Mouse (Mus musculus) stomach, embryonic 14.5 days (tissue): ENCODE data around the gene Dydc2. TPM values are rescaled to one million over a fixed set of nuclear protein-coding genes. Genes with fewer than 3 reads are reported as not detected.
"Not testable (repeated sequence)": the region's sequence is repeated elsewhere in the genome, so short reads cannot be mapped to it uniquely, and the experiment has no call there.

Experiments
- ATAC-seq: fragments of 200-750 bp; cut with Nextera tagmentation; 2 replicates; pipeline ENCODE4 v1.8.0; 2017; ENCODE audit warnings: low read depth, moderate TSS enrichment; ENCODE audit not compliant: insufficient number of reproducible peaks, insufficient read depth, low FRiP score
- H3K27ac ChIP-seq: fragments of 300-500 bp; sonication (generic); 2 replicates; pipeline ENCODE4 v1.5.1; 2014; ENCODE audit warnings: mild to moderate bottlenecking, low read length, moderate library complexity, mixed read lengths
- H3K27me3 ChIP-seq: fragments of 300-500 bp; sonication (generic); 2 replicates; pipeline ENCODE4 v1.6.1; 2014; ENCODE audit warnings: low read length, control low read depth, mixed read lengths; ENCODE audit not compliant: control insufficient read depth, insufficient read depth
- H3K36me3 ChIP-seq: fragments of 300-500 bp; sonication (generic); 2 replicates; pipeline ENCODE4 v1.6.1; 2014; ENCODE audit warnings: mild to moderate bottlenecking, control low read depth, low read length, moderate library complexity, mixed read lengths; ENCODE audit not compliant: control insufficient read depth, insufficient read depth
- H3K4me1 ChIP-seq: fragments of 300-500 bp; sonication (generic); 2 replicates; pipeline ENCODE4 v1.6.1; 2014; ENCODE audit warnings: low read length, control low read depth, mixed read lengths; ENCODE audit not compliant: control insufficient read depth, insufficient read depth
- H3K4me2 ChIP-seq: fragments of 300-500 bp; sonication (generic); replicated peaks from 2 replicates; pipeline ENCODE4 v1.6.1; 2014; ENCODE audit warnings: low read depth, low read length, control low read depth
- H3K4me3 ChIP-seq: fragments of 300-500 bp; sonication (generic); 2 replicates; pipeline ENCODE4 v1.5.1; 2014; ENCODE audit warnings: low read depth, low read length, control low read depth
- H3K9ac ChIP-seq: fragments of 300-500 bp; sonication (generic); replicated peaks from 2 replicates; pipeline ENCODE4 v1.6.1; 2014; ENCODE audit warnings: low read depth, mild to moderate bottlenecking, control low read depth, low read length, moderate library complexity, mixed read lengths
- H3K9me3 ChIP-seq: fragments of 300-500 bp; sonication (generic); 2 replicates; pipeline ENCODE4 v1.6.1; 2016; ENCODE audit warnings: low read depth, low read length, control low read depth; ENCODE audit not compliant: control insufficient read depth
- WGBS: fragments of 180-500 bp; shearing (Covaris S2); extraction: QIAGEN DNeasy Blood & Tissue Kit; methylation state at CpG from one replicate; pipeline ENCODE4 v1.1.7; 2014; 5-methylcytosine and 5-hydroxymethylcytosine counted together
- polyA plus RNA-seq: library from polyadenylated mRNA; unstranded; fragments of >200 nt; fragmentation: Nextera tagmentation; extraction: Ambion mirVana; gene quantifications from 2 replicates; pipeline ENCODE4 v1.2.1, GENCODE M21; 2014

The Dydc2 gene
- polyA plus RNA-seq, 1 experiment from 2014 or later = not detected

GRCm38 (mm10) chr14:41065168-41065567 is 3.8 kb downstream of the Dydc2 start:
- Histone ChIP-seq H3K4me2 (no peak overlapping the region), H3K27ac (no peak overlapping the region), H3K4me3 (no peak overlapping the region), H3K36me3 (no peaks in the 10 kb centered on the region), H3K27me3 (no peaks in the 10 kb centered on the region), H3K9me3 (no peaks in the 10 kb centered on the region), H3K9ac (no peak overlapping the region), H3K4me1 (no peaks in the 10 kb centered on the region)
- 49% methylated on average over 2 of the region's 2 CpGs for WGBS
- ATAC-seq = peak; percentile 56; the same call in 1 of the 2 replicates

DNA sequence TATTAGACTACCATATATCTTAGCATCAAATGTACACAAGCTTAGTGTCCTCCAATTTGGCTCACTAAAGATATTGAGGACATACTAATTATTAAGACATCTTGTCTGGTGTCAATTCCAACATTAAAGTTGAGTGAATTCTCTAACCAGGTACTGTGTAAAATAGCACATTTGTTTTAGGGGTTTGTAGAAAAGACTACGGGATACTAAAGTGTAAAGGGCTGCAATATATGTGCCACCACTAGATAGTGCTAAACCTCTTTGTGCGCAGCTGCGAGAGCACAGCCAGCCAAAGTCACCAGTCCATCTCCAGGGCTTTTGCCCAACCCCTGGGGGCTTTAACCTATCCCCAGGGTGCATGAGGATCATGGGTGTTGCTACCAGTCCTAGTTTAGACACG is 15.8 kb downstream of the Dydc2 start:
- 72% methylated on average over 3 of the region's 4 CpGs for WGBS
- H3K4me3 ChIP-seq, H3K9me3 ChIP-seq, H3K9ac ChIP-seq, H3K4me2 ChIP-seq, H3K4me1 ChIP-seq, H3K27ac ChIP-seq, H3K27me3 ChIP-seq, H3K36me3 ChIP-seq, ATAC-seq: not testable (repeated sequence)

DNA sequence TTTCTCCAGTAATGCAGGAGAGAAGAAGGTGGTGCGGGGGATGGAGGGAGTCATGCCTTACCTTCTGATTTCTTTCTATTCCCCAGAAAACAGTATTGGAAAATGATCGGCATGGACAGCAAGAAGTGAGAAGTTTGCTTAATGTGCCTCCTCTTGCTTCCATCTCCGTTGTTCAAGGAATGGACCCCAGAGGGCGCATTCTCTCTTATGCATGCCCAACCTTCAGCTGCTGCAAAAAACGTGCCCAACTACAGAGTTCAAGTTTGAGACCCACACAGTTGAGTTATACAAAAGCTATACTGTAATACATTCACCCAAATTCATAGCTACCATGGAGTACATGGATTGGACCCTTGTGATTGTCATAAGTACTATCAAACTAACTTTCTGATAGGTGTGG is 16.5 kb downstream of the Dydc2 start:
- 72% methylated on average over 5 of the region's 5 CpGs for WGBS
- H3K4me1 ChIP-seq = no peaks in the 10 kb centered on the region
- H3K9me3 ChIP-seq = no peaks in the 10 kb centered on the region

GRCm38 (mm10) chr14:41050471-41050870 is 18.5 kb downstream of the Dydc2 start:
- no peak overlapping the region for H3K4me3 ChIP-seq
- H3K9ac ChIP-seq = no peak overlapping the region
- no peaks in the 10 kb centered on the region for H3K36me3 ChIP-seq
- H3K4me2 ChIP-seq = no peak overlapping the region
- H3K4me1 ChIP-seq = no peaks in the 10 kb centered on the region
- no peak overlapping the region for H3K27ac ChIP-seq
- 59% methylated on average over 6 of the region's 6 CpGs for WGBS
- no peak for ATAC-seq
- no peaks in the 10 kb centered on the region for H3K27me3 ChIP-seq
- no peaks in the 10 kb centered on the region for H3K9me3 ChIP-seq

More for the DNA sequence above, 16.5 kb downstream of the Dydc2 start:
- H3K27me3 ChIP-seq = no peaks in the 10 kb centered on the region
- H3K9ac ChIP-seq = no peak overlapping the region
- H3K36me3 ChIP-seq = no peaks in the 10 kb centered on the region
- no peak overlapping the region for H3K4me3 ChIP-seq
- H3K4me2 ChIP-seq = no peak overlapping the region
- no peak overlapping the region for H3K27ac ChIP-seq
- ATAC-seq = no peak

DNA sequence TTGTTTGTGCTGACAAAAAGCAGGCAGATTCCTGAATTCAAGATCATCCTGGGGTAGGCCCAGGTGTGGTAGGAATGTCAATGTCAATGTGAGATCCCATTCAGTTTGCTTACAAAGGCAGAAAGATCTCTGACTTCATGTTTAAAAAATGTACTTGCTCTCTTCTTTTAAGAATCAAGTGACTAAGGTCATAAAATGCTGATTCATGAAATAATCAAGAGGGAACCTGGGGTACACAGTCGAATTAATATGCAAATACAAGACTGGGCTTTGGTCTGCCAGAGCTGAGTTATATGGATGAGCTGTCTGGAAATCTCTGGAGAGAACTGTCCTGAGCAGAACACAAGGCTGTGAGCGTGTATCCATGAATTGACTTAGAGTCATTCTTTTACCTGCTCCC is 21.6 kb downstream of the Dydc2 start:
- H3K4me2 ChIP-seq = no peak overlapping the region
- H3K9me3 ChIP-seq = no peaks in the 10 kb centered on the region
- no peak overlapping the region for H3K9ac ChIP-seq
- no peaks in the 10 kb centered on the region for H3K36me3 ChIP-seq
- no peak overlapping the region for H3K4me3 ChIP-seq
- no peaks in the 10 kb centered on the region for H3K27me3 ChIP-seq
- no peaks in the 10 kb centered on the region for H3K4me1 ChIP-seq
- no peak overlapping the region for H3K27ac ChIP-seq
- WGBS = 84% methylated on average over 2 of the region's 2 CpGs
- ATAC-seq = no peak

DNA sequence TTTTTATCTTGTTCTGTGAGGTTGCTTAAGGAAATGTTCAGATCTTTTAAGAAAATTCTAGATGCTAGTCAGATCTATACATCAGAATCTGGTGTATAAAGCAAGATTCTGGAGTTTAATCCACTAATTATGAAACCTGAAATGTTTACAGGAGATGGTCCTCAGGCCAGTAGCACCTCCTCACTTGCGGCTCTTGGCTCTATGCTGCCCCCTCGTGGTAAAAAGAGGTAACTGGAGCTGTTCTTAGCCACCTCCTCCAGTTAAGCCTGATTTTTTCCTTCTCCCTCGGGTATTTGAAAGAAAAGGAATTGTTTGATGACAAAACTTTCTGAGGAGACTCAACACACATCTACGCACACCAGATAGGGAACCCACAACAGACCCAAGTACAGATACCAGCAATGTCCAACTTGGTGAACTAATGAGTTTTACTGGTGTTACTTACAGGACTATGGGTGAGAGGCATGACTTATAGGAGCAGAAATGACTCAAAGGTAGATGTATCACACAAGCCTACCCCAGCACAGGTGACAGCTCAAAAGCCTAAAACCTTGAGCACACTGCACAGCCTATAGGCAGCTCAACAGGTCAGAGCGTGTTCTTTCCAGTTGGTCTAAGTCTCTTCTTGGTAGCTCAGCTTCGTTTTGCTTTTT is 33.7 kb downstream of the Dydc2 start:
- Histone ChIP-seq H3K4me3 (no peak overlapping the region), H3K9ac (no peak overlapping the region), H3K4me1 (no peaks in the 10 kb centered on the region), H3K36me3 (no peaks in the 10 kb centered on the region), H3K9me3 (no peaks in the 10 kb centered on the region), H3K4me2 (no peak overlapping the region), H3K27ac (no peak overlapping the region), H3K27me3 (no peaks in the 10 kb centered on the region)
- whole genome bisulfite sequencing = 34% methylated on average over 6 of the region's 6 CpGs
- 0 out of 2 replicates have a peak, but pooled peaks have one; percentile 49 for ATAC-seq

GRCm38 (mm10) chr14:41033135-41034110 is 35.6 kb downstream of the Dydc2 start:
- Histone ChIP-seq H3K9ac (no peak overlapping the region), H3K4me3 (no peak overlapping the region), H3K4me1 (no peaks in the 10 kb centered on the region), H3K36me3 (no peaks in the 10 kb centered on the region), H3K27ac (no peak overlapping the region), H3K4me2 (no peak overlapping the region), H3K9me3 (no peaks in the 10 kb centered on the region), H3K27me3 (no peaks in the 10 kb centered on the region)
- 50% methylated on average over 13 of the region's 13 CpGs for WGBS
- no peak for ATAC-seq

GRCm38 (mm10) chr14:41030989-41031513 is 38.0 kb downstream of the Dydc2 start:
- H3K36me3 ChIP-seq = no peaks in the 10 kb centered on the region
- 87% methylated on average over 6 of the region's 6 CpGs for WGBS
- H3K4me3 ChIP-seq = no peak overlapping the region
- H3K9me3 ChIP-seq = no peaks in the 10 kb centered on the region
- H3K27ac ChIP-seq = no peak overlapping the region
- no peaks in the 10 kb centered on the region for H3K27me3 ChIP-seq
- ATAC-seq = no peak
- H3K9ac ChIP-seq = no peak overlapping the region
- no peaks in the 10 kb centered on the region for H3K4me1 ChIP-seq
- no peak overlapping the region for H3K4me2 ChIP-seq
